Mouse (Mus musculus): ENCODE data around the gene Ppp1cc. TPM values are rescaled to one million over a fixed set of nuclear protein-coding genes. Genes with fewer than 3 reads are reported as not detected.

Ppp1cc gene
- polyA plus RNA-seq, 1 experiment from 2014 or later, result 293 TPM

- WGBS, result 76% methylated on average over 12 of the region's 12 CpGs
Measured at GRCm38 (mm10) chr5:122218109-122218905, 60.2 kb downstream of the Ppp1cc start.

GRCm38 (mm10) chr5:122218928-122219327 lies 60.9 kb downstream of the Ppp1cc start:
- Histone ChIP-seq H3K27me3 (ENCODE audit: insufficient read depth, low read length) (no peaks in the 10 kb centered on the region), H3K9ac (no peak overlapping the region), H3K36me3 (ENCODE audit: insufficient read depth) (no peaks in the 10 kb centered on the region), H3K4me3 (ENCODE audit: low read depth, low read length) (no peak overlapping the region), H3K4me1 (ENCODE audit: insufficient read depth) (no peaks in the 10 kb centered on the region), H3K27ac (ENCODE audit: low read depth) (no peak overlapping the region), H3K4me2 (no peak overlapping the region), H3K9me3 (ENCODE audit: low read depth, low read length) (no peaks in the 10 kb centered on the region)
- DNase-seq (no peak), ATAC-seq (ENCODE audit: insufficient read depth) (no peak)
- 79% methylated on average over 7 of the region's 7 CpGs for WGBS
- TF ChIP-seq CTCF (IDR thresholded peaks at IDR 0.05; ENCODE audit: low read depth), result no peak

More at GRCm38 (mm10) chr5:122218109-122218905, 60.2 kb downstream of the Ppp1cc start:
- H3K4me1 ChIP-seq (ENCODE audit: insufficient read depth), result no peaks in the 10 kb centered on the region
- ATAC-seq (ENCODE audit: insufficient read depth) (no peak), DNase-seq (no peak)
- no peaks in the 10 kb centered on the region for H3K9me3 ChIP-seq (ENCODE audit: low read depth, low read length)
- H3K9ac ChIP-seq, result no peak overlapping the region
- H3K27ac ChIP-seq (ENCODE audit: low read depth), result no peak overlapping the region
- no peaks in the 10 kb centered on the region for H3K36me3 ChIP-seq (ENCODE audit: insufficient read depth)
- no peaks in the 10 kb centered on the region for H3K27me3 ChIP-seq (ENCODE audit: insufficient read depth, low read length)
- TF ChIP-seq CTCF (IDR thresholded peaks at IDR 0.05; ENCODE audit: low read depth), result no peak
- H3K4me2 ChIP-seq, result no peak overlapping the region
- no peak overlapping the region for H3K4me3 ChIP-seq (ENCODE audit: low read depth, low read length)

GRCm38 (mm10) chr5:122219655-122220629 lies 61.9 kb downstream of the Ppp1cc start:
- no peak overlapping the region for H3K27ac ChIP-seq (ENCODE audit: low read depth)
- no peak for DNase-seq
- no peak for ATAC-seq (ENCODE audit: insufficient read depth)

GRCm38 (mm10) chr5:122221085-122221484 lies 63.0 kb downstream of the Ppp1cc start:
- no peak for TF ChIP-seq CTCF (IDR thresholded peaks at IDR 0.05; ENCODE audit: low read depth)
- WGBS, result 88% methylated on average over 4 of the region's 4 CpGs

More at GRCm38 (mm10) chr5:122219655-122220629, 61.9 kb downstream of the Ppp1cc start:
- H3K36me3 ChIP-seq (ENCODE audit: insufficient read depth), result no peaks in the 10 kb centered on the region
- no peak overlapping the region for H3K4me3 ChIP-seq (ENCODE audit: low read depth, low read length)
- H3K4me1 ChIP-seq (ENCODE audit: insufficient read depth), result no peaks in the 10 kb centered on the region
- no peaks in the 10 kb centered on the region for H3K9me3 ChIP-seq (ENCODE audit: low read depth, low read length)
- no peaks in the 10 kb centered on the region for H3K27me3 ChIP-seq (ENCODE audit: insufficient read depth, low read length)
- WGBS, result 42% methylated on average over 18 of the region's 18 CpGs
- no peak for TF ChIP-seq CTCF (IDR thresholded peaks at IDR 0.05; ENCODE audit: low read depth)
- H3K9ac ChIP-seq, result no peak overlapping the region
- H3K4me2 ChIP-seq, result no peak overlapping the region

GRCm38 (mm10) chr5:122224291-122224690 lies 66.2 kb downstream of the Ppp1cc start:
- Histone ChIP-seq H3K4me1 (ENCODE audit: insufficient read depth) (no peaks in the 10 kb centered on the region), H3K9me3 (ENCODE audit: low read depth, low read length) (0 out of 2 replicates have a peak, but pooled peaks cover 3% of the 10 kb centered on the region), H3K27ac (ENCODE audit: low read depth) (no peak overlapping the region), H3K4me2 (no peak overlapping the region), H3K9ac (no peak overlapping the region), H3K27me3 (ENCODE audit: insufficient read depth, low read length) (no peaks in the 10 kb centered on the region), H3K36me3 (ENCODE audit: insufficient read depth) (no peaks in the 10 kb centered on the region), H3K4me3 (ENCODE audit: low read depth, low read length) (no peak overlapping the region)
- TF ChIP-seq CTCF (IDR thresholded peaks at IDR 0.05; ENCODE audit: low read depth), result no peak
- 89% methylated on average over 2 of the region's 2 CpGs for WGBS
- DNase-seq (no peak), ATAC-seq (ENCODE audit: insufficient read depth) (no peak)

More at GRCm38 (mm10) chr5:122221085-122221484, 63.0 kb downstream of the Ppp1cc start:
- Histone ChIP-seq H3K4me1 (ENCODE audit: insufficient read depth) (no peaks in the 10 kb centered on the region), H3K27ac (ENCODE audit: low read depth) (no peak overlapping the region), H3K9ac (no peak overlapping the region), H3K27me3 (ENCODE audit: insufficient read depth, low read length) (no peaks in the 10 kb centered on the region), H3K36me3 (ENCODE audit: insufficient read depth) (no peaks in the 10 kb centered on the region), H3K9me3 (ENCODE audit: low read depth, low read length) (no peaks in the 10 kb centered on the region), H3K4me2 (no peak overlapping the region), H3K4me3 (ENCODE audit: low read depth, low read length) (no peak overlapping the region)
- DNase-seq (no peak), ATAC-seq (ENCODE audit: insufficient read depth) (no peak)

Other genes with a start within 250 kb of the Ppp1cc start
- 3.6 and 4.0 TPM in 2 replicates for gene Cux2, start 108.2 kb upstream of the Ppp1cc start, polyA plus RNA-seq (2014; fragmentation: Nextera tagmentation; extraction: Ambion mirVana)
- 0.42 and 2.4 TPM in 2 replicates for gene Myl2, start 57.3 kb upstream of the Ppp1cc start, polyA plus RNA-seq (2014; fragmentation: Nextera tagmentation; extraction: Ambion mirVana)
- gene Ccdc63, start 17.5 kb upstream of the Ppp1cc start, polyA plus RNA-seq (2014; fragmentation: Nextera tagmentation; extraction: Ambion mirVana), result 0.33 TPM in 1 of 2 replicates, not detected in the other
- 6.1 and 8.2 TPM in 2 replicates for gene Hvcn1, start 48.5 kb downstream of the Ppp1cc start, polyA plus RNA-seq (2014; fragmentation: Nextera tagmentation; extraction: Ambion mirVana)
- 5.7 and 6.9 TPM in 2 replicates for gene Tctn1, start 106.2 kb downstream of the Ppp1cc start, polyA plus RNA-seq (2014; fragmentation: Nextera tagmentation; extraction: Ambion mirVana)
- 9.5 and 10.1 TPM in 2 replicates for gene Pptc7, start 126.1 kb downstream of the Ppp1cc start, polyA plus RNA-seq (2014; fragmentation: Nextera tagmentation; extraction: Ambion mirVana)
- 5.3 and 6.4 TPM in 2 replicates for gene Rad9b, start 196.0 kb downstream of the Ppp1cc start, polyA plus RNA-seq (2014; fragmentation: Nextera tagmentation; extraction: Ambion mirVana)
- gene Vps29, start 196.1 kb downstream of the Ppp1cc start, polyA plus RNA-seq (2014; fragmentation: Nextera tagmentation; extraction: Ambion mirVana), result 219 and 223 TPM in 2 replicates
- gene Gpn3, start 213.6 kb downstream of the Ppp1cc start, polyA plus RNA-seq (2014; fragmentation: Nextera tagmentation; extraction: Ambion mirVana), result 72.1 and 75.5 TPM in 2 replicates
- gene Fam216a, start 214.1 kb downstream of the Ppp1cc start, polyA plus RNA-seq (2014; fragmentation: Nextera tagmentation; extraction: Ambion mirVana), result 74.4 and 77.3 TPM in 2 replicates
- gene Arpc3, start 233.6 kb downstream of the Ppp1cc start, polyA plus RNA-seq (2014; fragmentation: Nextera tagmentation; extraction: Ambion mirVana), result 45.7 and 48.7 TPM in 2 replicates